Mouse (Mus musculus): Measurements from ENCODE around the gene Cdkn1b.

Cdkn1b gene

DNA sequence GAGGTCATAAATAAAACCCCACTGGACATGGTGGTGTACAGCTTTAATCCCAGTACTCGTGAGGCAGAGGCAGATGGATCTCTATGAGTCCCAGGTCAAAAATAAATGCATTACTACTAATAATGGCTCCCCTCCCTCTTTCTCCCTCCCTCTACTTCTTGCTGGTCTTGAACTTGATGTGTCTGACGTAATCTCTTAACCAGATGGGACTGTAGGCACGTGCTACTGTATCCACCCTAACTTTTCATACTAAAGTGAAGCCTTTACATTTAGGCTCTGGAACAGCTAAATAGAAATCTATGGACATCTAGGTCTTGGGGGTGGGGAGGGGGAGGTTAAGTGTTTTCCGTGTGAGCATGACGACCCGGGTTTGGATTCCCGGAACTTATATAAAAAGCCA lies 10.2 kb downstream of the Cdkn1b start:
- DNase-seq (ENCODE audit: low spot score) = no peak

DNA sequence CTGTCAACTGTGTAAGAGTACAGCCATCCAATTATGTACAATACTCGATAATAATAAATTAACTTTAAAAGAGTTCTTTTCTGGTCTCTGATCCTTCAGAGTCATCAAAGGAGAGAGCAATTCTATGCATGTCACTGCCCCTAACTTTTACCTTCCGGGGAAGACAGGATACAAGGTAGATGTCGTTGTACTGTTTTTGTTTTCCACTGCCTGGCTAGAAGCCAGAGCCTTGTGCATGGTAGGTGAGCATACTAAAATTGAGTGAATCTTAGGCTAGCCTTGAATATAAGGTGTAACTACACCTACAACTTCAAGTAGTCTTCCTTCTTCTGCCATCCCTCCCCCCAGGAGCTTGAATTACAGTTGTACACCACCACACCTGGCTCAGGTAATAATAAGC lies 10.9 kb downstream of the Cdkn1b start:
- no peak for DNase-seq (ENCODE audit: low spot score)

DNA sequence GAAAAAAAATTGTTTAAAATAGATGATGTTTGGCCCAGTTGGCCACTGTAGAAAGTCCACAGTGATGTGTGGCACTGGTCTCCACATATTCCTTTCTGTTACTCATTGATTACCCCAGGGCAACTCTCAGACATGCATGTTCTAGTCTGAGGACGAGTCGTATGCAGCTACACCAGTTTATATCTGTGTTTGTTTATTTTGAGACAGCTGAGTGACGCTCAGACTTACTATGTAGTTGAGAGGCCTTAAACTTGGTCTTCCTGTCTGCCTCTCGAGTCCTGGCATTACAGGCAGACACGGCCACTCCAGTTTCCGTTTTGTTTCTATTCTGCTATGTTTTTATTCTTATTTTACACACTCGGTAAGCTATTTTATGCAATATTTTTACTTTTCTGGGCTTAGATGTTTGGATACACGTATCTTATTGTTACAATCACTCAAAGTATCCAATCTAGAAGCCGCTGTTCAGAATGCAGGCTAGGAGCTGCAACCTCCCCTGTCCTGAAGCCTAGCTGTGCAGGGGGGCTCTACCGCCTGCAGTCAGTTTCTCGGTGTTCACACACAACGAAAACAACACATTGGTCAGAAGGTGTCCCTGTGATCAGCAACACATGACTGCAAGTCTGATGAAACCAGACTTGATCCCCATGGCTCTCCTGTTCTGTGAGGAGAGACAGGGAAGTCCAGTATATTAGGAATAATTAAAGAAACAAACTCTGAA lies 12.4 kb downstream of the Cdkn1b start:
- DNase-seq (ENCODE audit: low spot score) = no peak

DNA sequence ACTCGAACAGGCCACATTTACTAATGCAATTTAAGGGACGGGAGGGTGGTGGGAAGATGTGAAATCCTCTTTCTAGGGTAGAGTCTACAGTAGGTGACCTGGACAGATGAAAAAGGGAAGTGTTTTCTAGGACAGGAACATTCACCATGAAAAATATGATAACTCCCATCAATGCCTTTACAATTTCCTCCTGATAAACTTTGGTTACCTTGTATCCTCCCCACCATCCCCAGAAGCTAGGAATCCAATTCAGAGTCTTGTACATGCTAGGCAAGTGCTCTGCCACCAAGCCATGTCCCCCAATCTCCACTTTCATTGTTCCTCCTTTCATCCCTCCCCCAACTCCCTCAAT lies 13.0 kb downstream of the Cdkn1b start:
- no peak for DNase-seq (ENCODE audit: low spot score)

DNA sequence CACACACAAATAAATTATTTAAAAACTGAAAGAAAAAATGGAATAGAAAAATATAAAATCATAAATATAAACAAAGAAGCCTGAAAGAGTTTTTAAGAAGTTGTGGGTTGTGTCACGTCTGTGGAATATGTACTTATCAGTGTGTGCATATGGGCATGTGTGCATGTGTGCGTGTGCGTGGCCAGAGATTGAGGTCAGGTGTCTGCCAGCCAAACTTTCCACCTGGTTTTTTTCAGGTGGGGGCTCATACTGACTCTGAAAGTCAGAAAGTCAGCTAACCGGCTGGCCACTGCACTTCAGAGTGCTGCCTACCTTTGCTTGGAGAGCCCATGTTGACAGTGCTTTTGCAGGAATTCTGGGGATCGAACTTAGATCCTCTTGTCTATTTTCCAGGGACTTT lies 14.1 kb downstream of the Cdkn1b start:
- no peak for DNase-seq (ENCODE audit: low spot score)

DNA sequence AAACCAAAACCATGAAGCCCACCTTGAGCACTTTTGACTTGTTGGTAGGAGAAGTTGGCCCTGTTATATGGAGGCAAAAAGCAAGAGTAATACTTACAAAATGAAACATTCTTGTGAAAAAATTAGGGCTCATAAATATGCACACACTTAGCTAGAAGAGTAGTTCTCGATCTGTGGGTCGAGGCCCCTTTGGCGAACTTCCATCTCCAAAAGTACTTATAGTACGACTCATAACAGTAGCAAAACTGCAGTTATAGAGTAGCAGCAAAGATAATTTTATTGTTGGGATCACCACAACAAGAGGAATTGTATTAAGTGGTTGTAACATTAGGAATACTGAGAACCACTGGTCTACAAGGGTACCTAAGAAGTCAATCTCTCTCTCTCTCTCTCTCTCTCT lies 19.6 kb downstream of the Cdkn1b start:
- DNase-seq (ENCODE audit: low spot score) = no peak

DNA sequence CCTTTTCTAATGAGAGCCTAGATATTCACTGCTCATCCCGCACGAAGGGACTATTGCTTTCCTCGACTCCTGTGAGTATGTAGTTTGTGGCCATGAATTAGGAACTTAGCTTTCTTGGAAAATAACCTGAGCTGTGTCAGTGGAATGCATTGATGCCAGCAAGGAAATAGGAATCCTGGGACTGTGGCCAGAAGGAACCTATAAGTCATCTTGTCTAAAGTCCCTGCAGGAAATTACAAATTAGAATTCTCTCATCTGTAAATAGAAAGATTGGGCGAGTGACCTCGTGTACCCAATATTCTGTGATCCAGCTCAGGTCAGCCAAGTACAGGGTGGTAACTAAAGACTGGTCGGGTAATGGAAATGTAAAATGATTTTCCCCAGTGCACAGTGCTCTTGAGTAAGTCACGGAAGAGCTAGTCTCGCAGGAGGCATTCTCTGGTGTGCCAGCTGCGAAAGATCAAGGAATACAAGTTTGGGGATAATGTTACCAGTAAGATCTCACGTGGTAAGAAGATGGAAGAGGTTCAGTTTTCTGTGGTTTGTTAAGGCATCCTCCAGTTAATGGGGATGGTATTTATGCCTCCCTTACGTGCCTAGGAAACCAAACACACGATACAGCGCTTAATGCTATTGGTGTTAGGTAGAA lies 23.7 kb downstream of the Cdkn1b start:
- DNase-seq (ENCODE audit: low spot score) = no peak

DNA sequence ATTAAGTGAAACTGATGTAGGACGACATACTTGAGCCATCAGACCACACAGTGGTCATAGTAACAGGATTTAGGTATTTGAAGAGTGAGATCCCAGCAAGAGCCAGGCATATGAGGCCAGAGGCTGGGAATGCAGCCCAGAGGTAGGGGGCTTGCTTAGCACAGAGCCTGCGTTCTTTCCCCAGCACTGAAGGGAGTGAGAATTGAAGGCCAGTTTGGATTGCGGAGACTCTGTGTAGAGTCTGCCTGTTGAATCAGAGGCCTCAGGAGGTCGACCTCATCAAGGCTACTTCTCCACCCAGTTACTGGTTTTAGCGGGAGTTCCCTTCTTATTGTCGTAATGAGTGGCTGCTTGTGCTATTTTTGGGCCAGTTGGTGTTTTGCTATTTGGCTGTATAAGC lies 25.9 kb downstream of the Cdkn1b start:
- no peak for DNase-seq (ENCODE audit: low spot score)

DNA sequence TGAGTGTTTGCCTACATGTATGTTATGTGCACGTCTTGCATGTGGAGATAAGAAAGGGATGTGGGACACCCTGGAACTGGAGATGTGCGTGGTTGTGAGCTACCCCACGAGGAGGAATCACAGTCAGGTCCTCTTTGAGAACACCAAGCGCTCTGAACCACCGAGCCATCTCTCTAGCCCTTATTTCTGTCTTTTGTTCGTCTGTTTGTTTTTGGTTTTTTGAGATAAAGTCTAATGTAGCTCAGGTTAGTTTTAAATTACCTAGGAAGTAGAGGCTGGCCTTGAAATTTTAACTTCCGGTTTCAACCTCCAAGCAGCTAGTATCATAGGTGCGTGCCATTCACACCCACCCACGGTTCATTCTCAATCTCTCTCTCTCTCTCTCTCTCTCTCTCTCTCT lies 26.7 kb downstream of the Cdkn1b start:
- no peak for DNase-seq (ENCODE audit: low spot score)

DNA sequence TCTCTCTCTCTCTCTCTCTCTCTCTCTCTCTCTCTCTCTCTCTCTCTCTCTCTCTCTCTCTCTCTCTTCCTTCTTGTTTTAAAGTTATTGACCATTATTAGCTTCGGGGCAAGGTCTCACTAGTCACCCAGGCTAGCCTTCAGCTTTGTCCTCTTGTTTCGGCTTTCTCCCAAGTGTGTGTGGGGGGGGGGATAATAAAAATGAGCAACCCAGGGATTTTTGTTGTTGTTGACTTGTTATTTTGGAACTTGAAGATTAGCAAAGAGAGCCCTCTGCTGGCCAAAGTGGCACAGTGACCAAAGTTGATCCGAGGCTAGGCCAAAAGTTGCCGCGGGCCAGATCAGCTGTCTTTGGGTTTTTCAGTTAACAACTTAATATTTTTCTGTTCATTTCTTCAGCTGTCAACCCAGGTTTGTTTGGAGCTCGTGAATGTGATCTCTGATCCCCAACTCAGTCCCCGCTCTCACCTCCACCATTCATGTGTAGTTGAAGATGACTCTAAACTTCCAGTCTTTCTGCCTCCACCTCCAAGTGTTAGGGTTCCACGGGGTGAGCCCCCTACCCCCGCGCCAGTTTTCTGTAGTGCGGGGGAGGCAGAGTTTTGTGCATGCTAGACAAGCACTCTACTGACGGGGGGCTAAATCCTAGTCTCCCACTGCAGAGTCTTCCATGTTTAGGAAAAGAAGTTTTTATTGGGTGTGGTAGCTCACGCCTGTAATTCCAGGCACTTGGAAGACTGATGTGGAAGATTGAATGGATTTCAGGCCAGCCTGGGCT lies 27.3 kb downstream of the Cdkn1b start:
- DNase-seq (ENCODE audit: low spot score) = peak; percentile 79

DNA sequence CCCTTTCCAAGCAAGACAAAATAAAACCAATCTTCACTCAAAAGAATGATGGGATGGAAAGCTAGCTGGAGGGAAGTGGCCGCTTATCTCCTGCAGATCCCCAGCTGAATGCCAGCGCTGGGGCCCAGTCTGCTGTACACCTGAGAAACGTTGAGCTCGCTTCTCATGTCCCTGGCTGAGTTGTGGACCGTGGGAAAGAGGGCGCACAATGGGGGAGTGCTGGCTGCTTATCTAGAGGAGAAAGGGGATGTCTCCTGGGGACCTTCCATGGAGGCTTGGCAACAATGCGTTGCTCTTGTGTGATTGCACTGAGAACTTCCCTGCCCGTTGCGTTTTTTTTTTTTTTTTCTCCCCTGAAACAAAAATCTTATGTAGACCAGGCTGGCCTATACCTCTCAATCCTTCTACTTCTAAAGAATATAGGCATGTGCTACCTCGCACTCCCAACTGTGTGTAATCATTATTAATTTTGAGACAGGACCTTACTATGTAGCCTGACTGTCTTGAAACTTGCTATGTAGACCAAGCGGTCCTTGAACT lies 28.4 kb downstream of the Cdkn1b start:
- DNase-seq (ENCODE audit: low spot score) = no peak

DNA sequence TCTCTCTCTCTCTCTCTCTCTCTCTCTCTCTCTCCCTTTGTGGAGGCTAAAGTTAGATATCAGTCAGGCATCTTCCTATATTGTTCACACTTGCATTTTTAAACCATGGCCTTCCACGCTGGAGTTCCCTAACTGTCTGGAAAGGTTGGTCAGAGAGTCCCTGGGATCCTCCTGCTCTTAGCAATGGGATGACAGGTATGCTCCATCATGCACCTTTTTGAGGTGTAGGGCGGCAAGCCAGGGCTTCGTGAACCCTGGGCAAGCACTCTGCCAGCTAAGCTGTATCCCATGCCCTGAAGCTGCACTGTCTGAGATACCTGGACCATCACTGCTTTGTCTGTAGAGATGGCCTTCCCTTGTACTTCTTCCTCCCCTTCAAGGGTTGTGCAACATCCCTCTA lies 29.0 kb downstream of the Cdkn1b start:
- no peak for DNase-seq (ENCODE audit: low spot score)

DNA sequence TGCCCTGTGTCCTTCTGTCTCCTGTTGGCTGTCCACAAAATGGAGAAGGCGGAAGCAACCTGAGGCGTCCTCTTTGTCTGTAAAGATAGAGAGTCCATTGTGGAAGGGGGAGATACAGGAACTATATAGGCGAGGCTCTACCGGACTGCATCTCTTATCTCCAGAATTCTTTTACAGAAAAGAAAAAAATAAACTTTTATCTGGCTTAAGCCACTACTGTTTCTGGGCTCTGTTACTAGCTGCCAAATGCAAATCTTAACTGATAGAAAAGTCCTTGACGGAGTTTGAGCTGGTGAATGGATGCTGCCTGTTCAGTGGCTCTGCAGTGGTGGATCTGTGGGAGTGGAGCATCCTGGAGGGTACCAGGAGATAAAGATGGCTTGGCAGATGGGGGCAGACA lies 31.2 kb downstream of the Cdkn1b start:
- DNase-seq (ENCODE audit: low spot score) = no peak

DNA sequence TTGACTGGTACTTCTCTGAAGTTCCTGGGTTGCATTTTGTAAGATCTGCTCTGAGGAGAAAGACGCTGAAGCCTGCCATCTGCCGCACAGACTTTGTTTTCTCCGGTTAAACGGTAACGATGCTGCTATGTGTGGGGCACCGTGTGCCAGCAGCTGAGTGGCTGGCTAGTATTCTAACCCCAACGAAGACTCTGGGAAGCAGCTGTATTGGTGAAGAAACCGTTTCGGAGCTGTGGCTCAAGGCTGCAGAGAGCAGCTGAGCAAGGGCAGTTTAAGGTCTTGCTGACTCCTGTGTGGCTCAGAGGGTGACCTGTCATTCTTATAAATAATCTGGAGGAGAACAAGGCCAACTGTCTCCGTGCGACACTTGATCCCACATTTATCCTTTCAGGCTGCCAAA lies 33.8 kb downstream of the Cdkn1b start:
- DNase-seq (ENCODE audit: low spot score) = no peak

DNA sequence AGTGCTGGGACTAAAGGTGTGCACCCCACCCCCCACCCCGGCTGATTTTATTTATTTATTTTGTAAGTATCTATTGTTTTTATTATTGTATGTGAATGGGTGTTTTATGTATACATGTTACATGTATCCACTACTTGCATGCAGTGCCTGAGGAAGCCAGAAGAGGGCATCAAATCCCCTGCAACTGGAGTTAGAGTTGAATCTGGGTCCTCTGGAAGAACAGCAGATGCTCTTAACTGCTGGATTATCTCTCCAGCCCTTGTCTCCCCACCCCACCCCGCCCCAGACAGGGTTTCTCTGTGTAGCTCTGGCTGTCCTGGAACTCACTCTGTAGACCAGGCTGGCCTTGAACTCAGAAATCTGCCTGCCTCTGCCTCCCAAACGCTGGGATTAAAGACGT lies 36.2 kb downstream of the Cdkn1b start:
- no peak for DNase-seq (ENCODE audit: low spot score)

DNA sequence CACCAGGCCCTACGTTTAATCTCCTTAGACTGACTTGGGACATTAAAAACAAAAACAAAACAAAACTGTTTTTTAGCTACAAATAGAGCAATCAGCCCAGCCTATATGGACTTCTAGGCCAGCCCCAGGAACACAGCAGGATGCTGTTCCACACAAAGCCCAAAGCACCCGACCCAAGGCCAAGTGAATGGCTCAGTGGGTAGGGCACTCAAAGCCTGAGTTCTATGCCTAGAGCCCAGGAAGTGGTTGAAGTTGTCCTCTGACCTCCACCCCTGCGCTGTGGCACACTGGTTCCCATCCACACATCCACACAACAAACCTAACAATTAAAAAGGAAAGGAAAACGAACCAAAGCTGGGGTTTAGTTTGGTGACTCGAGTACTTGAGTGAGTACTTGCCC lies 41.1 kb downstream of the Cdkn1b start:
- DNase-seq (ENCODE audit: low spot score) = no peak

DNA sequence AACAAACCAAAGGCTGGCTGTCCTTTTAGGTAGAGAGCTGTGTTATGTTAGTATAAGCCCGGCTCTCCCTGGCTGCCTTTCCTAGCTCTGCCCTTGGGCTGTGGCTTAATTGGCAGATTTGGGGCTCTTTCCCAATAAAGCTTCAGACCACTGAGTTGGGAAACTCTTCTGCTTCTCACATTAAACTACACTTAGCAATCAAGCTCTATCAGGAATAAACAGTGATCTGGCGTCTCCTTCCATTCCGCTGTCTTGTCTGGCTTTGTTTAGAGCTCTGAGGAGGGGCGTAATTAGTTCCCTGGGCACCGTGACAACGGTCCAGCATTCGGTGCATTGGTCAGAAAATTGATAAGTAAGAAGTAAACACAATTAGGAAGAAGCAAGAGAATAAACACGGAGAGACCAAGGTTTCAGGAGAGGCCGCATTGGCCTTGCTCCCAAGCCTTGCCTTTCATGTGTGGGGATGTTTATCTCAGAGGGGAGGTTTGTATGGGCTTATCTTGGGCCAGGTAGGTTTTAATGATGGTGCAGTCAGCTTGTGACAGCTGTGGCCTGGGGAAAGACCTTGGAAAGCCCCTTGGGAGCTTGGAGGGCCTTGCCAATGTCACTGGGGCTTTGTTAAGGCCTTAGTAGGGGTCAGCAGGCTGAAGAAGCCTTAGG lies 41.8 kb downstream of the Cdkn1b start:
- DNase-seq (ENCODE audit: low spot score) = no peak

DNA sequence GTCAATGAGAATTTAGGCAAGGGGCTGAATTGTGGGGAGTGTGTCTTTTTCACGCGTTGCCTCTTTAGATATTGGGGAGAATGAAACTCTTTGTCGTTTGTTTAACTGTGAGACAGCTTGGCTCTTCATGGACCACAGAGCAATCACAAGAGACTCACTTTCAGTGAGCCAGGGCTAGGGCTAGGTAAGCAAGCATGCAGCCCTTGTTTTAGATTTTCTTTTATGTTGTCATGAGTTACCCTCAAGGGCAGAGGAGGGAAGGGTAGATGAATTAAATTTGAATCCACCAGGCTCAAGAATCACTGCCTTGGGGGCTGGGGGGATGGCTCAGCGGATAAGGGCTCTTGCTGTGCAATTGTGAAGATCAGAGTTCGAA lies 42.3 kb downstream of the Cdkn1b start:
- no peak for DNase-seq (ENCODE audit: low spot score)

DNA sequence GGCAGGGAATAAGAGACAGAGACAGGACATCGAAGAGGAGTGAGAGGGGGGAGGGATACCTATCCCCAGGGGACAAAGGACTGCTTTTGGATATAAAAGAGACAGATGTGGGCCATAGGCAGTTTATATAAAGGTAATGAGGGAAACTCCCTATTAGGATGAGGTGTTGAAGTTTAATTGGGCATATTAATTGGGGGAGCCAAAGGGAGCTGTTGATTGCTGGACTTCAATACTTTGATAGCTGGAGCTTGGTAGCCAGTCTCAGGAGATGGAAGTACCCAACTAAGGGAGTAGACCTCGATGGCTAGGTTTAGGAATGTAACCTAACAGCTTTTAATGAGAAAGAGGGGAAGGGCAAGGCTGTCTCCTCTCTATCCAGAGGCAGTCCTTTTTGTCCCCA lies 43.7 kb downstream of the Cdkn1b start:
- no peak for DNase-seq (ENCODE audit: low spot score)

DNA sequence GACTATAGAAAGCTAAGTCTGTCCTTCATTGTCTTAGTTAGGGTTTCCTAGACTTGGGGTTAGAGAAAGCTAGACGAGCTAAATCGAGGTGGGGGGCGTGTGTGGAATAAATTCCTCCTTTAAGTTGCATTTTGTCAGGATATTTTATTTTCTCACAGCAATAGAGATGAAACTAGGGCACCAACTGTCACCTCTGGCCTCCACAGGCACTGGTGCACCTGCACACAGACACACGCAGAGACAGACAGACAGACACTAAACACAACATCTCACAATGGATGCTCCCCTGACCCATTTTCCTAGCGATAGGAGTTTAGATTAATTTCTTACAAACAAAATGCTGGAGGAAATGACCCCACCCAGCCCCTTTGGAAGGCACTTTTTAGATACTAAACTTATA lies 46.5 kb downstream of the Cdkn1b start:
- no peak for DNase-seq (ENCODE audit: low spot score)

DNA sequence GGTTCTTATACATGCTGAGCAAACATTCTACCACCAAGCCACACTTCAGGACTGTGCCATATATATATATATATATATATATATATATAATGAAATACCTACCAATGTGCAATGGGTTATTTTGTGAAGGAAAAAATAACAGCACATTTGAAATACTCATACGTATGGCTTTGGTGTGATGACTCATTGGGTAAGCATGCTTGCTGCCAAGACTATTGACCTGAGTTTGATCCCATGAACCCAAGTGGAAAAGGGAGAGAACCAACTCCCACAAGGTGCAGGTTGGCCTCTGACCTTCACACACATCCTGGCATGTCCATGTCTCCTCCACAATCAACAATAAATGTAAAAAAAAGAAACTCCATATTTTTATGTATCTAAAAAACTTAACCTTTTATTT lies 48.1 kb downstream of the Cdkn1b start:
- no peak for DNase-seq (ENCODE audit: low spot score)

DNA sequence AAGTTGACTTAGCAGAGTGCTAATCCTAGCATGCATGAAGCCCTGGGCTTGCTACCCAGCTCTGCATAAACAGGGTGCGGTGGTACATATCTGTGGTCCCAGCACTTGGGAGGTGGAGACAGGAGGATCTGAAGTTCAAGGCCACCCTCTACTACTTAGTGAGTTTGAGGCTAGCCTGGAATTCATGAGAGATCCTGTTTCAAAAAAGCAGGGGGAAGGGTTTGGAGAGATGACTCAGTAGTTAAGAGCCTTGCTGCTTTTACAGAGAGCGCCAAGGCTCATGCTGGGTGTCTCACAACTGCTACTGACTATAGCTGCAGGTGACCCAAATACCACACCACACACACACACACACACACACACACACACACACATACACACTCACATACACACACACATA lies 49.3 kb downstream of the Cdkn1b start:
- DNase-seq (ENCODE audit: low spot score) = no peak

DNA sequence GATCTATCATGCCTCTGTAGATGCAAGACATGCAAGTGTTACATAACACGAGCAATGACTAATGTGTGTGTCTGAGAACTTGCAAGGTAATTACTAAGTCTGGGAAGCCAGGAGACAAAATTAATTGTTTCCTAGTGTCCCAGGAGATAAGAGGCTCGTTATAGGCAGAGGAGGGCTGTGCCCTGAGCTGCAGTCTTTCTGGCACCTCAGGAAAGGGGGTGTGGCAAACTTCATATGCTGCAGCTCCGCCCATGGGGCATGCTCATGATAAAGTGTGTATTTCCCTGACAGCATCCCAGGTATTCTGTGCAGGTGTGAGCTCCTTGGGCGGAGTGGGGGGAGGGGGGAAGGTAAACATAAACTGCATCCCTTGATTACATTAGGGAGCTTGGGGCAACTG lies 51.9 kb downstream of the Cdkn1b start:
- DNase-seq (ENCODE audit: low spot score) = no peak

Data from lung, postnatal 25 days (tissue).